Mouse (Mus musculus): Measurements from ENCODE around the gene Tfap2c. TPM values are rescaled to one million over a fixed set of nuclear protein-coding genes. Genes with fewer than 3 reads are reported as not detected.

Gene Tfap2c
- polyA plus RNA-seq, 1 experiment from 2014 or later = 22.3 TPM

- under 1% methylated on average over 61 of the region's 62 CpGs for WGBS
- Histone ChIP-seq H3K9ac (replicated peaks; ENCODE audit: low read depth, low read length) (peak overlapping the region; percentile 57), H3K9me3 (ENCODE audit: control insufficient read depth, low read length) (no peaks in the 10 kb centered on the region), H3K4me3 (replicated peaks; ENCODE audit: low read length) (peak overlapping the region; percentile 45), H3K27me3 (replicated peaks; ENCODE audit: control insufficient read depth, insufficient read depth, low read length) (peaks cover 43% of the 10 kb centered on the region), H3K4me2 (ENCODE audit: low read length) (peak overlapping the region; percentile 72), H3K27ac (ENCODE audit: low read length) (no peak overlapping the region), H3K36me3 (ENCODE audit: control insufficient read depth, insufficient read depth) (no peaks in the 10 kb centered on the region), H3K4me1 (replicated peaks; ENCODE audit: control insufficient read depth, insufficient read depth, low read length) (peaks cover 55% of the 10 kb centered on the region)
- ATAC-seq = peak; percentile 49; the same call in 1 of the 2 replicates
Observed at GRCm38 (mm10) chr2:172550364-172551080, 1.1 kb downstream of the Tfap2c start.

DNA sequence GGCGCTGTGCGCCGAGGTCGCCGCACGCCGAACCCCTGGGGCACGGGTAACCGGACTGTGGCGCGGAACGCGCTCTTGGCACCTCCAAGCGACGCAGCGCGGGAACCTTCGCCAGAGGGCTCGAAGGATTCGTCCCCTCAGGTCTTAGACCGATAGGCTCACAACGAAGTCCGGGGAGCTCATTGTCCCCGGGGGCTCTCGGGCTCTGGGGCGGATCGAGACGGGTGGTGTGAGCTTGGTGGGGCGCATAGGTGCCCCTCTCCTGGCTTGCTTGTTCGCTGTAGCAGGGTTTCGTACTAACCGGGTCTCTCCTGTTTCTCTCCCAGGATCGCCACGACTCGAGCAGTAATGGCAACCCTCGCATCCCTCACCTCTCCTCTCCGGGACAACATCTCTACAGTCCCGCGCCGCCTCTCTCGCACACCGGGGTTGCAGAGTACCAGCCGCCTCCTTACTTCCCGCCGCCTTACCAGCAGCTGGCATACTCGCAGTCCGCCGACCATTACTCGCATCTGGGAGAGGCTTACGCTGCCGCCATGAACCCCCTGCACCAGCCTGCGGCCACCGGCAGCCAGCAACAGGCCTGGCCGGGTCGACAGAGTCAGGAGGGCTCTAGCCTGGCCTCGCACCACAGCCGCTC lies 1.8 kb downstream of the Tfap2c start:
- under 1% methylated on average over 57 of the region's 57 CpGs for WGBS
- Histone ChIP-seq H3K27ac (ENCODE audit: low read length) (no peak overlapping the region), H3K9me3 (ENCODE audit: control insufficient read depth, low read length) (no peaks in the 10 kb centered on the region), H3K4me3 (replicated peaks; ENCODE audit: low read length) (peak overlapping the region; percentile 45), H3K9ac (replicated peaks; ENCODE audit: low read depth, low read length) (peak overlapping the region; percentile 57), H3K4me1 (replicated peaks; ENCODE audit: control insufficient read depth, insufficient read depth, low read length) (peaks cover 55% of the 10 kb centered on the region), H3K27me3 (replicated peaks; ENCODE audit: control insufficient read depth, insufficient read depth, low read length) (peaks cover 36% of the 10 kb centered on the region), H3K4me2 (ENCODE audit: low read length) (peak overlapping the region; percentile 72), H3K36me3 (ENCODE audit: control insufficient read depth, insufficient read depth) (no peaks in the 10 kb centered on the region)
- ATAC-seq = no peak

- Histone ChIP-seq H3K9me3 (ENCODE audit: control insufficient read depth, low read length) (no peaks in the 10 kb centered on the region), H3K36me3 (ENCODE audit: control insufficient read depth, insufficient read depth) (no peaks in the 10 kb centered on the region), H3K4me1 (replicated peaks; ENCODE audit: control insufficient read depth, insufficient read depth, low read length) (peaks cover 55% of the 10 kb centered on the region), H3K9ac (replicated peaks; ENCODE audit: low read depth, low read length) (peak overlapping the region; percentile 57), H3K4me3 (replicated peaks; ENCODE audit: low read length) (peak overlapping the region; percentile 45), H3K27me3 (replicated peaks; ENCODE audit: control insufficient read depth, insufficient read depth, low read length) (peaks cover 29% of the 10 kb centered on the region), H3K4me2 (ENCODE audit: low read length) (peak overlapping the region; percentile 72), H3K27ac (ENCODE audit: low read length) (no peak overlapping the region)
- ATAC-seq = no peak
- 3% methylated on average over 14 of the region's 14 CpGs for WGBS
Observed at GRCm38 (mm10) chr2:172551872-172552271, 2.5 kb downstream of the Tfap2c start.

DNA sequence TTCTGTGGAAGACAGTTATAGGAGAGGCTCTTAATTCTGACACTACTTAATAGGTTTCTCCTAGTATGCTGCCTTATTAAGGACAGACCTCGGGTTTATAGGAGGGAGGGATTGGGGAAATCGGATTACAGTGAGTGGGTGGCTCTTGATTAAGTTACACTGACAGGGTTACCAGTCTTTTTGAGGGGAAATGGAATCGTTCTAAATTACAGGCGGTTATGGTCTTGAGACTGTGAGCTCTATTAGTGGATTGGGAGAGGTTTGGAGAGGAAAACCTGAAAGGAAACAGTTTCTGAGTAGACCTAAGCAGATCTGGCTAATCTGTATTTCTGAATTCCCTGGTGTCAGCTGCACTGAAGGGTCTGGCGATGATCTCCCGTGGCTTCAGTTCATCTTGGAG lies 3.3 kb downstream of the Tfap2c start:
- H3K4me3 ChIP-seq (replicated peaks; ENCODE audit: low read length) = peak overlapping the region; percentile 45

DNA sequence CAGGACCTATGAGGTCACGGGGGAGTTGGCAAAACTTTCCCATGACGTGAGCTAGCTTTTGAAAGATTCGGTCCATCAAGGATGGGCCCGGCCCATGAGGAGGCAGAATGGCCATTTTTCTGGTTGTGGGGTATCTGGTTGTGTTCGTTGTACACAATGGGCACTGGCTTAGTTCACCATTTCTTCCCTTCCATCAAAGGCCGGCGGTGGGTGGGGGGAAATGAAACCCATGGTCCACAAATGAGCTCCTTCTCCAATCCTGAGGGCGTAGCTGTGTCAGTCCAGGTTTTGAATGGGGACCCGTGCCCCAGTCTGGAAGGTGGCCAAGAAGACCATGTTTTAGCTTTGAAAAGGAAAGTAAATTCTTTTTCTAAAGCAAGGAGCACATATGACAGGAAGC lies 4.8 kb downstream of the Tfap2c start:
- Histone ChIP-seq H3K9ac (replicated peaks; ENCODE audit: low read depth, low read length) (no peak overlapping the region), H3K4me1 (replicated peaks; ENCODE audit: control insufficient read depth, insufficient read depth, low read length) (peaks cover 44% of the 10 kb centered on the region), H3K4me2 (ENCODE audit: low read length) (peak overlapping the region; percentile 72), H3K27me3 (replicated peaks; ENCODE audit: control insufficient read depth, insufficient read depth, low read length) (peaks cover 11% of the 10 kb centered on the region), H3K4me3 (replicated peaks; ENCODE audit: low read length) (0 out of 2 replicates have a peak overlapping the region, but pooled peaks have one; percentile 9), H3K36me3 (ENCODE audit: control insufficient read depth, insufficient read depth) (no peaks in the 10 kb centered on the region), H3K27ac (ENCODE audit: low read length) (no peak overlapping the region), H3K9me3 (ENCODE audit: control insufficient read depth, low read length) (no peaks in the 10 kb centered on the region)
- 0 out of 2 replicates have a peak, but pooled peaks have one; percentile 23 for ATAC-seq
- WGBS = 24% methylated on average over 9 of the region's 9 CpGs

More for the DNA sequence above, 3.3 kb downstream of the Tfap2c start:
- 4% methylated on average over 6 of the region's 6 CpGs for WGBS
- no peak for ATAC-seq
- peak overlapping the region; percentile 72 for H3K4me2 ChIP-seq (ENCODE audit: low read length)
- H3K27ac ChIP-seq (ENCODE audit: low read length) = peak overlapping the region; percentile 20; the same call in 1 of the 2 replicates
- peaks cover 53% of the 10 kb centered on the region for H3K4me1 ChIP-seq (replicated peaks; ENCODE audit: control insufficient read depth, insufficient read depth, low read length)
- H3K9me3 ChIP-seq (ENCODE audit: control insufficient read depth, low read length) = no peaks in the 10 kb centered on the region
- peak overlapping the region; percentile 30; the same call in 1 of the 2 replicates for H3K9ac ChIP-seq (replicated peaks; ENCODE audit: low read depth, low read length)
- H3K36me3 ChIP-seq (ENCODE audit: control insufficient read depth, insufficient read depth) = no peaks in the 10 kb centered on the region
- peaks cover 22% of the 10 kb centered on the region for H3K27me3 ChIP-seq (replicated peaks; ENCODE audit: control insufficient read depth, insufficient read depth, low read length)

- Histone ChIP-seq H3K4me3 (replicated peaks; ENCODE audit: low read length) (no peak overlapping the region), H3K9ac (replicated peaks; ENCODE audit: low read depth, low read length) (no peak overlapping the region), H3K27me3 (replicated peaks; ENCODE audit: control insufficient read depth, insufficient read depth, low read length) (peaks cover 14% of the 10 kb centered on the region), H3K4me2 (ENCODE audit: low read length) (0 out of 2 replicates have a peak overlapping the region, but pooled peaks have one; percentile 8), H3K9me3 (ENCODE audit: control insufficient read depth, low read length) (no peaks in the 10 kb centered on the region), H3K4me1 (replicated peaks; ENCODE audit: control insufficient read depth, insufficient read depth, low read length) (peaks cover 7% of the 10 kb centered on the region), H3K27ac (ENCODE audit: low read length) (no peak overlapping the region), H3K36me3 (ENCODE audit: control insufficient read depth, insufficient read depth) (no peaks in the 10 kb centered on the region)
- ATAC-seq = no peak
- WGBS = 12% methylated on average over 21 of the region's 21 CpGs
Observed at GRCm38 (mm10) chr2:172558674-172559468, 9.5 kb downstream of the Tfap2c start.

DNA sequence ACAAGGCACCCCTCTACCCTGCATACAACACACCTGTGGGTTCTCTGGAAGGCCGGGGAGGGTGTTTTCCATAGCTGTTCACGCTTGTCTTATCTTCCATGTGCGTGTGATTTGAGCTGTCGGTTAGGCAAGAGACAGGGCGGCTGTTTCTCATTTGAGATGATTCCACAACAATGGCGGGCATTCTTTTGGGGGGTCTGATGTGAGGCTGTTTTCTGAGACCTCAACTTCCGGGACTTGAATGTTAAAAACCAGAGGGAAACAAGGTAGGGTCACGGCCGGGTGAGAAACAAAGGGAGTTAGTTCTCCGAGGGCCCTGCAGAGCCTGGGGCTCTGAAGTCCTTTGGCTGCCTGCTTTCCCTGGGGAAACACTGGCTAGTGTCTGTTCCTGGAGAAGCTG lies 11.6 kb downstream of the Tfap2c start:
- Histone ChIP-seq H3K9ac (replicated peaks; ENCODE audit: low read depth, low read length) (no peak overlapping the region), H3K27me3 (replicated peaks; ENCODE audit: control insufficient read depth, insufficient read depth, low read length) (peaks cover 6% of the 10 kb centered on the region), H3K4me3 (replicated peaks; ENCODE audit: low read length) (no peak overlapping the region), H3K4me2 (ENCODE audit: low read length) (no peak overlapping the region), H3K27ac (ENCODE audit: low read length) (no peak overlapping the region), H3K9me3 (ENCODE audit: control insufficient read depth, low read length) (no peaks in the 10 kb centered on the region), H3K36me3 (ENCODE audit: control insufficient read depth, insufficient read depth) (no peaks in the 10 kb centered on the region), H3K4me1 (replicated peaks; ENCODE audit: control insufficient read depth, insufficient read depth, low read length) (peaks cover 7% of the 10 kb centered on the region)
- ATAC-seq = no peak
- WGBS = 29% methylated on average over 10 of the region's 10 CpGs

DNA sequence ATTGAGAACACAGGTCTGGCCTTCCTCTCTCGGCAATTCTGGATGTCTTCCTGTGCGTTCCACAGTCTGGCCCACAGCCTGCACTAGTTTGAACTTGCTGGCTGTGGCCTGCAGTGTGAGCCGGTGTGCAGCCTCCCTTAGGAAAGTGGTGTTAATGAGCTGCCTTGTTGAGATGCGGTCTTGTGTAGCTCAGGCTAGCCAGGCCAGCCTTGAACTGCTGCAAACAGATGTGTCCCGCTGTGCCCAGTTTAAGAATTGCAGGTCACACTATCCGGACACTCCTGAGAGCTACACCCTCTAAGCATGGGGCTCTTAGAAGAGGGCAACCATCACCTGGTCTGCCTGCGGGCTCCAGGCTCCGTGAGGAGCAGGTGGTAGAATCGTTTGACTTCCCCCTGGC lies 18.4 kb downstream of the Tfap2c start:
- no peaks in the 10 kb centered on the region for H3K4me1 ChIP-seq (replicated peaks; ENCODE audit: control insufficient read depth, insufficient read depth, low read length)
- H3K27ac ChIP-seq (ENCODE audit: low read length) = no peak overlapping the region
- WGBS = 86% methylated on average over 9 of the region's 9 CpGs
- no peaks in the 10 kb centered on the region for H3K36me3 ChIP-seq (ENCODE audit: control insufficient read depth, insufficient read depth)
- H3K4me3 ChIP-seq (replicated peaks; ENCODE audit: low read length) = no peak overlapping the region
- H3K9me3 ChIP-seq (ENCODE audit: control insufficient read depth, low read length) = no peaks in the 10 kb centered on the region
- H3K4me2 ChIP-seq (ENCODE audit: low read length) = no peak overlapping the region
- no peak for ATAC-seq
- no peaks in the 10 kb centered on the region for H3K27me3 ChIP-seq (replicated peaks; ENCODE audit: control insufficient read depth, insufficient read depth, low read length)
- H3K9ac ChIP-seq (replicated peaks; ENCODE audit: low read depth, low read length) = no peak overlapping the region

- Histone ChIP-seq H3K4me3 (replicated peaks; ENCODE audit: low read length) (no peak overlapping the region), H3K27me3 (replicated peaks; ENCODE audit: control insufficient read depth, insufficient read depth, low read length) (no peaks in the 10 kb centered on the region), H3K9ac (replicated peaks; ENCODE audit: low read depth, low read length) (no peak overlapping the region), H3K27ac (ENCODE audit: low read length) (no peak overlapping the region), H3K4me1 (replicated peaks; ENCODE audit: control insufficient read depth, insufficient read depth, low read length) (no peaks in the 10 kb centered on the region), H3K9me3 (ENCODE audit: control insufficient read depth, low read length) (no peaks in the 10 kb centered on the region), H3K36me3 (ENCODE audit: control insufficient read depth, insufficient read depth) (no peaks in the 10 kb centered on the region), H3K4me2 (ENCODE audit: low read length) (no peak overlapping the region)
- 88% methylated on average over 2 of the region's 2 CpGs for WGBS
- no peak for ATAC-seq
Observed at GRCm38 (mm10) chr2:172568466-172568865, 19.1 kb downstream of the Tfap2c start.
